Mouse (Mus musculus): ENCODE data around the gene Rps12-ps3. TPM values are rescaled to one million over a fixed set of nuclear protein-coding genes. Genes with fewer than 3 reads are reported as not detected.

The Rps12-ps3 gene
- polyA plus RNA-seq, 1 experiment from 2014 or later = 6.0 TPM

Other genes starting within 250 kb of the Rps12-ps3 start
- gene Shtn1, start 246.2 kb upstream of the Rps12-ps3 start, polyA plus RNA-seq (2015; fragmentation: Nextera tagmentation; extraction: Ambion mirVana) = 1.00 and 1.5 TPM in 2 replicates
- not detected in 2 replicates for gene Vax1, start 152.2 kb upstream of the Rps12-ps3 start, polyA plus RNA-seq (2015; fragmentation: Nextera tagmentation; extraction: Ambion mirVana)
- gene Kcnk18, start 103.1 kb upstream of the Rps12-ps3 start, polyA plus RNA-seq (2015; fragmentation: Nextera tagmentation; extraction: Ambion mirVana) = not detected in 2 replicates
- 9.1 and 11.1 TPM in 2 replicates for gene Slc18a2, start 61.4 kb upstream of the Rps12-ps3 start, polyA plus RNA-seq (2015; fragmentation: Nextera tagmentation; extraction: Ambion mirVana)
- 6.9 and 8.0 TPM in 2 replicates for gene Pdzd8, start 23.5 kb downstream of the Rps12-ps3 start, polyA plus RNA-seq (2015; fragmentation: Nextera tagmentation; extraction: Ambion mirVana)
- gene Emx2, start 136.1 kb downstream of the Rps12-ps3 start, polyA plus RNA-seq (2015; fragmentation: Nextera tagmentation; extraction: Ambion mirVana) = not detected in 2 replicates

Measured in heart, embryonic 15.5 days (tissue).